Comparison of ENCODE assay signal across 17 mouse cellular contexts in genomic region chr17:35131500-35132173, GRCm38 (mm10). TPM values are rescaled to one million over a fixed set of nuclear protein-coding genes. Genes with fewer than 3 reads are reported as not detected.
DNase-seq lines count a peak whose midpoint lies in the region; ATAC-seq lines count a peak whose summit lies in the region.
"Had no signal": no experiment of that assay in that cellular context is flagged by ENCODE, and none has a peak within 500 bp of the region (broad histone marks: within the 10 kb centered on the region; RNA-seq: fewer than 3 reads in every experiment).

Gene Apom (minus strand): TSS chr17:35132050.

- H3K4me2 ChIP-seq in intestine, embryonic 15.5 days (replicated peaks): no peak within 1 kb of the TSS
- H3K4me2 ChIP-seq in kidney, embryonic 16.5 days (replicated peaks; ENCODE audit: low read depth, low read length): peak within 1 kb of the TSS; percentile 12; the same call in 1 of the 2 replicates
- peak within 1 kb of the TSS; percentile 50 for H3K4me2 ChIP-seq in liver, embryonic 15.5 days
- H3K4me2 ChIP-seq: embryonic facial prominence, embryonic 15.5 days; forebrain, embryonic 15.5 days had no signal

- H3K27me3 ChIP-seq in intestine, embryonic 15.5 days (replicated peaks): no peaks in the 10 kb centered on the region
- no peaks in the 10 kb centered on the region for H3K27me3 ChIP-seq in kidney, embryonic 16.5 days (ENCODE audit: insufficient read depth, low read length)
- no peaks in the 10 kb centered on the region for H3K27me3 ChIP-seq in liver, embryonic 15.5 days
- H3K27me3 ChIP-seq: embryonic facial prominence, embryonic 15.5 days; forebrain, embryonic 15.5 days; Patski had no signal

- H3K9me3 ChIP-seq in intestine, embryonic 15.5 days: no peaks in the 10 kb centered on the region
- no peaks in the 10 kb centered on the region for H3K9me3 ChIP-seq in kidney, embryonic 16.5 days (ENCODE audit: low read length)
- no peaks in the 10 kb centered on the region for H3K9me3 ChIP-seq in liver, embryonic 15.5 days (replicated peaks)
- H3K9me3 ChIP-seq: embryonic facial prominence, embryonic 15.5 days; forebrain, embryonic 15.5 days had no signal

- H3K4me1 ChIP-seq in intestine, embryonic 15.5 days (replicated peaks): peaks cover 18% of the 10 kb centered on the region
- peaks cover 27% of the 10 kb centered on the region for H3K4me1 ChIP-seq in kidney, embryonic 16.5 days (ENCODE audit: insufficient read depth, low read length)
- H3K4me1 ChIP-seq in liver, embryonic 15.5 days (replicated peaks): peaks cover 56% of the 10 kb centered on the region

- ATAC-seq in intestine, embryonic 15.5 days: no peak
- no peak for ATAC-seq in kidney, embryonic 16.5 days (ENCODE audit: low FRiP score, low TSS enrichment)
- ATAC-seq in liver, embryonic 15.5 days (ENCODE audit: insufficient read depth): no peak
- ATAC-seq: forebrain, embryonic 15.5 days; Patski had no signal

- H3K4me3 ChIP-seq in intestine, embryonic 15.5 days (replicated peaks): no peak within 1 kb of the TSS
- no peak within 1 kb of the TSS for H3K4me3 ChIP-seq in kidney, embryonic 16.5 days (ENCODE audit: low read length)
- peak within 1 kb of the TSS; percentile 45 for H3K4me3 ChIP-seq in liver, embryonic 15.5 days (replicated peaks)
- H3K4me3 ChIP-seq: embryonic facial prominence, embryonic 15.5 days; forebrain, embryonic 15.5 days had no signal

- no peak within 1 kb of the TSS for H3K9ac ChIP-seq in intestine, embryonic 15.5 days
- H3K9ac ChIP-seq in kidney, embryonic 16.5 days (replicated peaks; ENCODE audit: low read length): no peak within 1 kb of the TSS
- peak within 1 kb of the TSS; percentile 32; the same call in 1 of the 2 replicates for H3K9ac ChIP-seq in liver, embryonic 15.5 days
- H3K9ac ChIP-seq: embryonic facial prominence, embryonic 15.5 days; forebrain, embryonic 15.5 days had no signal

- 69% methylated on average over 15 of the region's 15 CpGs for WGBS in intestine, embryonic 15.5 days
- WGBS in kidney, embryonic 16.5 days: 61% methylated on average over 15 of the region's 15 CpGs
- WGBS in liver, embryonic 15.5 days (ENCODE audit: insufficient replicate concordance): 67% methylated on average over 15 of the region's 15 CpGs

- intact Hi-C loops in gastrocnemius, postnatal 14 days (cut with DNase I; ENCODE audit: low total_unique reads): no loop called here
- intact Hi-C loops in gastrocnemius, postnatal 36 days (cut with DNase I): no loop called here

- H3K36me3 ChIP-seq in intestine, embryonic 15.5 days: 0 out of 2 replicates have a peak, but pooled peaks cover 3% of the 10 kb centered on the region
- no peaks in the 10 kb centered on the region for H3K36me3 ChIP-seq in kidney, embryonic 16.5 days (ENCODE audit: insufficient read depth, low read length)
- peaks cover 23% of the 10 kb centered on the region for H3K36me3 ChIP-seq in liver, embryonic 15.5 days (replicated peaks)
- H3K36me3 ChIP-seq: forebrain, embryonic 15.5 days had no signal

- no peak within 1 kb of the TSS for H3K27ac ChIP-seq in intestine, embryonic 15.5 days
- H3K27ac ChIP-seq in kidney, embryonic 16.5 days (ENCODE audit: low read length): peak within 1 kb of the TSS; percentile 76
- H3K27ac ChIP-seq in liver, embryonic 15.5 days (replicated peaks): peak within 1 kb of the TSS; percentile 60
- H3K27ac ChIP-seq: embryonic facial prominence, embryonic 15.5 days; forebrain, embryonic 15.5 days; macrophage had no signal

- peak; percentile 44 for DNase-seq in kidney, adult 11 months
- no peak for DNase-seq in kidney, adult 18-20 months
- DNase-seq in gastrocnemius, postnatal 14 days: no peak
- DNase-seq in gastrocnemius, postnatal 36 days: no peak
- DNase-seq: adrenal gland, postnatal 25 days; right cerebral cortex, postnatal 14 days; thymus, postnatal 4 days had no signal

RNA-seq across cellular contexts. Expression of gene Apom, which starts in this region (rescaled TPM):
- 10.4 and 13.7 TPM in 2 replicates for polyA plus RNA-seq in intestine, embryonic 15.5 days (2015; fragmentation: Nextera tagmentation; extraction: Ambion mirVana)
- polyA plus RNA-seq in kidney, embryonic 16.5 days (2015; fragmentation: Nextera tagmentation; extraction: Ambion mirVana): 22.2 and 27.5 TPM in 2 replicates
- polyA plus RNA-seq in liver, embryonic 15.5 days (2015; fragmentation: Nextera tagmentation; extraction: Ambion mirVana): 853 and 907 TPM in 2 replicates
- total RNA-seq in gastrocnemius, postnatal 14 days (2021): not detected
- total RNA-seq in gastrocnemius, postnatal 36 days (2021): not detected
- total RNA-seq: adrenal gland, postnatal 25 days; common myeloid progenitor, adult 5-6 weeks; gastrocnemius, adult 8-10 months; layer of hippocampus, postnatal 14 days had no signal
- polyA plus RNA-seq: embryonic facial prominence, embryonic 15.5 days; macrophage had no signal

Comparison
In these comparisons a context has a peak if more than half of its experiments do, and no peak if none do; other contexts are left out.
1. RNA of gene Apom (polyA plus RNA-seq): 853 to 907 TPM in liver, embryonic 15.5 days; 22.2 to 27.5 TPM in kidney, embryonic 16.5 days and 10.4 to 13.7 TPM in intestine, embryonic 15.5 days; every median in the first group is over 10 times any median in the second.